Mouse (Mus musculus) T-helper 17 cell (primary cell): ENCODE measurements around the gene 1110059E24Rik.

Source experiments
- in situ Hi-C, 2 experiments: fragments of 300-600 bp; cut with MboI, MseI; formaldehyde crosslinking; loops; 1 replicate in 1 of 2; 2 replicates in 1 of 2; pipeline ENCODE4 v1.15.1; 2025; ENCODE audit warnings: high pct_unique_total_duplicates in 2 of 2

Gene 1110059E24Rik

DNA sequence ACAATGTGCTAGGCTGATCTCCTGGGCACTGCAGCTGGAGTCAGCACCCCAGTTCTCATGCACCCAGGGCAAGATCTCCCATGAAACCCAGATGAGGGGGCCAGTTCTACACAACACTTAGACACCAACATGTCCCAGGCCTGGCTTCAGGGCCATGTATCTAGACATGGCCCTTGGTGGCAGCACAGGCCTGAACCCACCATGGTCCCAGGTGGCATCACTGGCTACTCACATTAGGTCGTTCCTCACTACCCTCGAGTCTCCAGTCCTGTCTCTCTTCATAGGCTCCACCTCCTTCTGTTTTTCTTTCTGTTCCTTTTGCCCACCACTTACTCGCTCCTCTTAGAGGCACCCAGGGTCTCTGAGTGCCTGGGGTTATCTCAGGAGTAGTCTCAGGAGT, 72.9 kb downstream of the 1110059E24Rik start:
- in situ Hi-C loops: loop anchor here in 1 of 2 experiments (10.0 kb wide), 1 partner anchor 725 kb away; no protein-coding TSS in a partner anchor

DNA sequence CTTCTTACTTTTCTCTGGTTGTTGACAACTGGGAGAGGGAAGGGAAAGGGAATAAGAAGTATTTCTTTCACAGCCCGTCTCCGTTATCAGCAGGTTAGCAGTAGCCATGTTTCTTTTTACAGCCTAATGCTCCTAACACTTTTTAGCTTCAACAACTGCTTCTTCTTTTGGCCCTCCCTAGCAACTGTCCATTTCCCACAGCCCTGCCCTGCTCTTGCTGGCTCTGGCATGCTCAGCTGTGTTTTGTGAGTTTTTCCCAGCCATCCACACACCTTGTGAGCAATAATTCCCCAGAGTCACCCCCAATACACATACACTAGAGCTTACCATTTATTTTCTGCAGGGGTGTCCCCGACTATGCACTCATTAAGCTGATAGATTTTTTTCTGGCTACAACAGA, 75.3 kb downstream of the 1110059E24Rik start:
- in situ Hi-C loops: loop anchor here in 1 of 2 experiments (10.0 kb wide), 1 partner anchor 727 kb away; no protein-coding TSS in a partner anchor

DNA sequence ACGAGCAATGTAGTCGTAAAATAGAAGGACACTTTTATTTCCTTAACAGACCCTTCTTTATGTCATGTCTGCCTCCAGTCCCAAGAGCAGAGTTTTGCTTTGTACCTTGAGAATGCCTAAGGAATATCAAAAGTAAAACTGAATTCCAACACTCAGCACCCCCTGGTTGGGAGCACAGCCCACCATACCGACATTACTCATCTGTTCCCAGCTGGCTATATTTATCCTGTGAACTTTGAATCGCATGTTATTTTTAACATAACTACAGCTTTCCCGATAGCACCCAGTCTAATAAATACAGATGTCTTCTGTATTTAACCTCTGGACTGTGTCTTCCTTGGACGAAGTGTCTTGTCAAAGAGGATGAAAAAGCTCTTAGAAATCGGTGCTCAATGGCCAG, 80.8 kb downstream of the 1110059E24Rik start:
- in situ Hi-C loops: loop anchor here (5.0 to 10.0 kb wide), 4 partner anchors 170 to 735 kb away; no protein-coding TSS in a partner anchor

DNA sequence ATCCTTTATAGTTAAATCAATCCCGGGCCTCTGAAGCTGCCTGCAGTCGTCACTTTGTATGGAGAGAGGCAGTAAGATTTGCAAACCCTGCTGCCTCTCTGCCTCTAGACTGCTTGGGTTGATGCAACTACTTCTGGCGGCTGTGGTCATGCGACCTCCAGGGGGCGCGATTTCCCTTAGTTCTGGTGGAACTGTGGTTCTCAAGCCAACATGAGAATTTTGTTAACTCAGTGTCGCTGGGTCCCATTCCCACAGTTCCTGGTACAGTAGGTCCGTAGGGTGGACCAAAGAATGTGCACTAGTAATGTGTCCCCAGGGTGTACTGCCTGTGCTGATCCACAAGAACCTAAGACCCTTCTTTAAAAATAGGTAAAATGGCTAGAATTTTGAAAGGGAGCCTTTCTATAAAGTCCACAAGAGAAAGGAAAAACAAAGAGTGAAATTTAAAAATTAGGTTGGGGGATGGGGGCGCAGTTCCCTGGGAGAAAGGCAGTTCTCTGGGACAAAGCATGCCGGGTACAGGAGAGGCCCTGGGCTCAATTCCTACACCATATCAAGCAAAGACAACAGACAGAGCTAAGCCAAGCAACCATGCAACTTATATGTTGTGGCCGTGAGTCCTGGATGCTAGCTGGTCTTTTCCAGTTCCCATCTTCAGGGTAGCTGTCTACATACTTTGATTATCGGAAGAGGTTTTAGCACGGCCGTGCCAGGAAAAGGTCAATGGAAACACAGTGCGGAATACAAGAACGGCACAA, 81.4 kb downstream of the 1110059E24Rik start:
- in situ Hi-C loops: loop anchor here (5.0 to 10.0 kb wide), 4 partner anchors 171 to 736 kb away; no protein-coding TSS in a partner anchor

DNA sequence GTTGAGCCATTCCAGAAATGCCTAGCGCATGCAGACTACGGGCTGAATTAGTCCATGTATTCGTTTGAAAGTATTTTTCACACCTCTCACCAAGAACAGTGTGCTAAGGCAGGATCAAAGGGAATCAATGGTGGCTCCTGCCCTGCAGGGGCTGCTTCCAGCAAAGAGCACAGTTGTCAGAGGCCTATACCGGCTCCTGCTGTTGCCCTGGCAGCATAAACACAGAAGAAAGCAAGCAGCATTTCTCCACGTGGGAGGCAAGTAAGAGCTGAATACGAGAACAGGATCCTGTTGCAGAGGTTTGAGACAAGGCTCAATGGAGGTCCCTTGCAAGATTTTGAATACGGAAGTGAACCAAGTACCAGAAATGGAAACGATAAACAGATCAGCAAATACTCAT, 82.0 kb downstream of the 1110059E24Rik start:
- in situ Hi-C loops: loop anchor here (5.0 to 10.0 kb wide), 4 partner anchors 172 to 737 kb away; no protein-coding TSS in a partner anchor

DNA sequence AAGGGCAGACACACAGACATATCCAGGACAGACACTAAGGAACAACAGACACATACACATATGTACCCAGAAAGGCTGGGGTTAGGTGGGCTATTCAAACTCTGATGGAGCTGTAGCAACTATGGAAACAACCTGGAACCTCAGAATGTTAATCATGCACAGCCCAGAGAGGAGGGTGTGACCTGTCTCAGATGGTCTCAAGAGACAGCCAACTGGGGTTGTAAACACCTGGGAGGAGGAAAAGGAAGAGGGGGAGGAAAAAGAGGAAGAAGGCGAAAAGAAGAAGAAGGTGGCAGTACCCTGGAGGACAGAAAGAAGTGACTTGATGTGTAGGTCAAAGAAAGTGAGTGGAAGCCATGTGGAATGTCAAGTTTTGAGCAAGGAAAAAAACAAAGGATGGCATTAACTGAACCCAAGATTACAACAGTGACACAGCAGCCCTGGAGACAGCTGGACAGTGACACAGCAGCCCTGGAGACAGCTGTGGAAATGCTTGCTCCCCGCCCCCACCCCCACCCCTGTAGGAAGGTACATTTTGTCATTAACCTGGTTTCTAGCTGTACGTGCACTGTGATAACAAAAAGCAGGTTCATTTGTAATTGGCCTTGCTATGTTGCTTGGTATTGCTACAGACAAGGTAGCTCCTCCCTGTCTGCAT, 84.1 kb downstream of the 1110059E24Rik start:
- in situ Hi-C loops: loop anchor here in 1 of 2 experiments (5.0 to 10.0 kb wide), 2 partner anchors 196 to 774 kb away; no protein-coding TSS in a partner anchor

DNA sequence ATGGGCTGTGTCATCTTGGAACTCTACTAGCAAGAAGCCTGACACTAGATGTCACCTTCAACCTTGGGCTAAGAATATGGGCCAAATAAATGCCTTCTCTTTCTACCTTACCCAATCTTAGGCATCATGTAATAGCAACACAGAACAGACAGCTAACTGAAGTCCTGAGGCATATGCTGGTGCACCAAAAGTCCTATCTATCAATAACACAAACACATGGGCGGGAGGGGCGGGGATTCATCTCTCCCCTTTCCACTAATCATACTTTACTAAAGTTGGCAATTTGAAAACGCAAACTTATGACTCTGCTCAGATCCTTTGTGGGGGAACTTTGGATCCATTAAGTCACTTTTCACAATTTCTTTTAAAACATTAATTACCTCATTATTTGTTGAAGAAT, 84.8 kb downstream of the 1110059E24Rik start:
- in situ Hi-C loops: loop anchor here in 1 of 2 experiments (5.0 to 10.0 kb wide), 2 partner anchors 196 to 773 kb away; no protein-coding TSS in a partner anchor

DNA sequence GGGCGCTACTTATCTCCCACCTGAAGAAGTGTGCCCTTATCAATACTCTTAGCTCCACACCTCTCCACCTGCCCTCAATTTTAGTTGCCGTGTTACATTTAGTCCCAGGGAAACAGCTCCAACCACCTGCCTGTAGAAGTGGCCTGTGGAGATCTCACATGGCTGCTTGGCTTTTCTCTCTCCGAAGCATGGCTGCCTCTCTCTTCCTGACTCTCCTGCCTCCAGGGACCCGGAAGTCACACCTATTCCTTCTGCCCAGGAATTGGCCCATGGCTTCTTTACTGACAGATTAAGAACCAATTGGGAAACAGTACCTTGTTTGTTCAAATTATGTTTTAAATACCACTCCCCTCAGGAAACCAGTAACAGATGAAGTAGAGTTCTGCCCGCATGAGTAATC, 86.3 kb downstream of the 1110059E24Rik start:
- in situ Hi-C loops: loop anchor here in 1 of 2 experiments (5.0 to 10.0 kb wide), 2 partner anchors 194 to 772 kb away; no protein-coding TSS in a partner anchor

DNA sequence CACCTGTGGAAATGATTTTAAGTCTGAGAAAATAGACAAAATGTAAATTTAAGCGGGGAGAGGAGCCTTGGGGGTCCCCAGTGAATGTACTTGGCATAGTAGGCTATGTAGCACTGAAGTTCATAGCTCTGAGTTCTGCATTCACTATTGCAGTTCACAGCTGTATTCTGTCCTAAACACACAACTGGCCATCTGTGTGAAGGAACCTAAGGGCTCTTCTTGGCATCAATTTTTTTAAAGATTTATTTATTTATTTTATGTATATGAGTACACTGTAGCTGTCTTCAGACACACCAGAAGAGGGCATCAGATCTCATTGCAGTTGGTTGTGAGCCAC, 88.3 kb downstream of the 1110059E24Rik start:
- in situ Hi-C loops: loop anchor here (5.0 to 10.0 kb wide), 2 partner anchors 192 to 770 kb away; no protein-coding TSS in a partner anchor

DNA sequence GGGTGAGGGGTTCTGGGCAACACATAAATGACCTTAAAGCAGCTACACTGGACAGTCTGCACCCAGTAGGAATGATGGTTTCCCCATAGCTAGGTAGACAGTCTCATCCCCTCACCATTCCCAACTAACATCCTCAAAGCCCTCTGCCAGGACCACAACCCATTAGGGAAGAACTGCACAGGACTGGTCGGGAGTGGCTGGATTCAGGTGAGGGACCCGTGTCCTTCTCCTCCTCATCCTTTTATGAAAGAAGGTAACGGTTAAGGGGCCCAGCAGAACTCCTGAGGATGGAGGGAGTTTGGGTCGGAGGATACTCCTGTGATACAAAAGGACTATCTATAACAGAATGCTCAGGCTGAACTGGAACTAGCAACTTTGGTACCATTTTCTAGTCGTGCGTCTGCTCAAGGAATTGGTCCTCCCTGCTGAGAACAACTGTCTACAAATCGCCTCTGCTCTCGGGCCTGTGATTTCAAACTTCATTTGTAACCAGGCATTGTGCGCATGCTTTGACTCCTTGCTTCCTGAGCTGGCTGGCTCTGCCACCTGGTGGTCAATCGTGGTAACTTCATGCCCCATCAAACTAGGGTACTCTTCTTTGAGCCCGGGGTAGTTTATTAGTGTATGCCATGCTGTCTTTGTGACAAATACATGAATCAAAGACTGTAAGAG, 88.9 kb downstream of the 1110059E24Rik start:
- in situ Hi-C loops: loop anchor here (5.0 to 10.0 kb wide), 2 partner anchors 192 to 769 kb away; no protein-coding TSS in a partner anchor

DNA sequence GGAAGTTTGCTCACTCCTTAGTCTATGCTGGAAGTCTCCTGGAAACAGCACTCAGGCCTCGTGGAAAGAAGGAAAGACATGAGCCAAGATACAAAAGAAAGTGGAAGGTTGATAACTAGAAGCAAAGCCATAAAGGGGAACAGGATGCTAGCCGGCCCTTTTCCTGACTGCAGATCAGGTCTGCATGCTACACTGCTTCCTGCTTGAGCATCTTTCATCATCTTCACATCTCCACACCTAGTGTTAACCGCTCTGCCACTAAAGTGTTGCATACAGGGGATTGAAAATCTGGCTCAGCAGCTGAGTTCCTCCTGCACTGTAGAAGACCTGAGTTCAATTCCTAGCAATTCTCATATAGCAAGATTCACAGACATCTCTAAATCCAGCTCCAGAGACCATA, 89.8 kb downstream of the 1110059E24Rik start:
- in situ Hi-C loops: loop anchor here (5.0 to 10.0 kb wide), 2 partner anchors 191 to 768 kb away; no protein-coding TSS in a partner anchor

DNA sequence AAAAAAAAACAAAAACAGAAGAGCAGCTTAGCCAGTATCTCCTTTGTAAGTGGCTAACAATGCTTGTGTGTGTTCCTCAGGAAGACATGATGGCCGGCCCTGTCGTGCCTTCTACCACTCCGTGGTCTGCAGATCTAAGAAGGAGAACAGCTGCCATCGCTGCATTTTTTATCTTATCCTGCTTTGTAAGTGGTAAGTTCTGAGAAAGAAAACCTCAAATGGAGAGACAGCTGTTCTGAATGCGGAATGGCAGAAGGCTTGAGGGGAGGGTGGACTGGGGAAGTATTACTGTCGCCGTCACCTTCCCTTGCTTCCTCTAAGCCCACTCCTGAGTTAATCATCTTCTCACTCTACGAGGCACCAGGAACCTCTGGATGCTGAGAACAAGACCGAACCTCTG, 100.0 kb downstream of the 1110059E24Rik start:
- in situ Hi-C loops: no loop called here

DNA sequence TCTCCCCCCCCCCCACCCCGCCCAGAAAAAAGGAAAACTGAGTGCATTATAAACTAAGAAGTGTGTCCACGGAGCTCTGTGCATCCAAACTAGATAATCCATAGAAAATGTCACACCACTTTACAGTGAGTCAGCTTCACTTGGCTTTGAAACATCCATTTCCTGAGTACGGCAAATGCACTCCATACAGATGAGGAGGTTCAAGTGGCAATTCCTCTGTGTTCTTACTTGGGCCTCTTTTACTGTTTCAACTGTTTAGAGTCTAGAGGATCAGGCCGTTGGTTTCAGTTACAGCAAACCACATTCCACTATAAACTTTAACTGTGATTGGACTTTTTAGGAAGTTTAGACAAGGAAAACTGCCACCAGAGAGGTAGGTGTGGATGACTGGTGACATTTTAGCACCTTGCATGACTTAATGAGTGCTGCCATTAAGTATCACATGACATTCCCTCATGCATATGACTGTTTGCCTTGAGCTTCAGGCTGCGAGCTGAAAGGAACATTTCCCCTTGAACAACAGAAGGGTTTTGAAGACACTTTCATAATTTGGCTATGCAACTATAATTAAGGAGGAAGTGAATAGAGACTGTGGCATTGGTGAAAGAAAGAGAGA, 100.7 kb downstream of the 1110059E24Rik start:
- in situ Hi-C loops: no loop called here

DNA sequence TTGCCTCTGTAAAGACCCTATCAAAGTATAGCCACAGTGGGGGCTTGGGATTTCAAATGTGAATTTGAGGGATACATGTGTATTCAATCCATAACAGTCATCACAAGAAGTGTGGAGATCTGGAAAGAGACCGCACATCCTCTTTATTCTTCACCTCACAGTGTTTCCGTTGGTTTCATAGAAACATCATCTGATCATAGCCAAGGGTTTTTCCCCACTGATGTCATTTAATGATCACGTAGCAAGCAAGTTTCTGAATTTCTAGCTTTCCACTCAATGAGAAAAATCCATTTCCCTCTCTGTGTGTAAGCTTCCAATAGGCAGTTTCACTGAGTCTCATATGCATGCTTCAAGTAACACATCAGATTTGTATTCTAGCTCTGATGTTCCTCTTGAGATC, 103.1 kb downstream of the 1110059E24Rik start:
- in situ Hi-C loops: loop anchor here in 1 of 2 experiments (10.0 kb wide), 1 partner anchor 1315 kb away; no protein-coding TSS in a partner anchor

DNA sequence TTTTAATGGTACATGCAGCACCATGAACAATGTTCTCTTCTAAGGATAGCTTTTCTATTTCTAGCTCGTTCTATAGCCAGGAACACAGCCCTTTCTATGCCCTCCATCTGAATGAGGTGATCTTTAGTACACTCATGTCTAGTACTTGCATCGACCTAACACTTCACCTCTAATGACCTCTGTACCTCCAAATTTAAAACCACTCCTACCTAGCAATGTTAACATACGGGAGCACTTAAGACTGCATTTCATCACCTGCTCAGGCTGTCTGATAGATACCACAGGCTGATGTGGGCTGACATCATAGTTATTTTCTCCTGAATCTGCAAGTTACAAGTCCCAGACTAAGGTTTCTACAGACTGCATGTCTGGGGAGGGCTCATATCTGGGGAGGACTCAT, 103.8 kb downstream of the 1110059E24Rik start:
- in situ Hi-C loops: loop anchor here in 1 of 2 experiments (10.0 kb wide), 1 partner anchor 1316 kb away; no protein-coding TSS in a partner anchor

DNA sequence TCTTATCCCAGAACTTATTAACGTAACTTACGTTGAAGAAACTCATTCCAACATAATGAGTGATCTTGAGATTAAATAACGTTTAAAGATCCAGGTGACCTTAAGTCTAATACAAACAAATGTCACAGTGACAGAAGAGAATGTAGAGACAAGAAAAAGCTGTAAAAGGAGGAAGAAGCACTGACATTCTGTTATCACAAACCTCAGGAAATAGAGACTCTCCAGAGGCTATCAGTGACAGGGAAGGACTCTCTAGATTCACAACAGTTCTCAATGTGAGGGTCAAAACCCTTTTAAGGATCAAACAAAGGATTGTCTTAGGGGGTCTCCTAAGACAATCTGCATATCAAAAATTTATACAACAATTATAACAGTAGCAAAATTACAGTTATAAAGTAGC, 115.7 kb downstream of the 1110059E24Rik start:
- in situ Hi-C loops: no loop called here
